Mouse (Mus musculus) hematopoietic stem cell, adult 5-6 weeks (primary cell): ENCODE measurements around the gene Fyb. TPM values are rescaled to one million over a fixed set of nuclear protein-coding genes. Genes with fewer than 3 reads are reported as not detected.

ENCODE experiments used
- ATAC-seq, 2 experiments: fragments of 125-278 bp in 1 of 2; replicated peaks in 1 of 2; 2 replicates each; pipeline ENCODE4 v1.8.0; 2016 to 2017; ENCODE audit warnings: inconsistent platforms in 2 of 2, mild to moderate bottlenecking in 2 of 2, moderate number of reproducible peaks in 2 of 2, low read depth in 1 of 2, moderate TSS enrichment in 1 of 2; ENCODE audit not compliant: low FRiP score in 2 of 2, poor library complexity in 2 of 2, severe bottlenecking in 2 of 2, insufficient read depth in 1 of 2, low TSS enrichment in 1 of 2
- total RNA-seq: library from RNA; stranded (forward); fragments of 172-1452, 232-1000 nt; gene quantifications from 2 replicates; pipeline ENCODE4 v1.2.3, GENCODE M21; 2017

Gene Fyb
- total RNA-seq, 1 experiment from 2014 or later, result 80.6 TPM

- ATAC-seq, result peak; percentile 65 to 73
These were observed 101.0 kb downstream of the Fyb start for GRCm38 (mm10) chr15:6623529-6624228.

GRCm38 (mm10) chr15:6624365-6625182 lies 101.9 kb downstream of the Fyb start:
- ATAC-seq, result peak in 1 of 2 experiments; percentile 42; a peak in 1 of 4 replicates

DNA sequence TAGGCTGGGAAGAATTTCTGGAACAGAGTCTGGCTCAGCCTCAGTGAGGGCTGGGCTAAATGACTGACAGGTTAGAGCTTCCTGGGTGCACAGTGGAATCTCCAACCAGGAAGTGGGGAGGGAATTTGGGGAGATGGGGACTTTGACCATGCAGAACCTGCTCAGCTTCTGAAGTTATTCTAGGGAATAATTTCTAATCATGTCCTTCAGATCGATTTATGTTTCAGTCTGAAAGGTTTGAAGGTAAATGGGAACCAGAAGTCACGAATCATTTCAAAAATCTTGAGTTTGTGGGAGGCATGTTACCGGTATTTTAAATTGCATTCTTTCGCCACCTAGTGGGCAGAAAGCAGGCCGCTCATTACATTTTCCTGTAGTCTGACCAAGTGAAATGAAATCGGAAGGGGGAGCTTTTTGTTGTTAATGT lies 103.0 kb downstream of the Fyb start:
- ATAC-seq, result no peak; a peak in 2 of 4 replicates

DNA sequence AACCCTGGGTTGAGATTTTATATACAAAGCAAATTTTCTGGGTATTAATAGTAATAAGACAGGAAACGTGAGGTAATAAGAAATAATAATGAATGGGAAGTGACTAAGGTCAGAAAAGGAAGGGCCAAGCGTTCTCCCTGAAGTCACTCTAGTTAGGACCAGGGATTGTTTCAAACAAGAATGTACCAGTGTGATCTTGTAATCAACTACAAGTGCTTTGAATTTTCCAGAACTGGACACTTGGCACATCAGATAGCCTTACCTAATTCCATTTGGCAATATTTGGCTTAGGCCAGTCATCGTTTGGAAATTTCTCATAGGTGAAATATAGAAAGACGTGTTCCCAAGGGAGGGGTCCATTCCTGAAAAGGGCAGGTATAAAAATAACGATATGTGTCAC lies 103.5 kb downstream of the Fyb start:
- no peak for ATAC-seq

DNA sequence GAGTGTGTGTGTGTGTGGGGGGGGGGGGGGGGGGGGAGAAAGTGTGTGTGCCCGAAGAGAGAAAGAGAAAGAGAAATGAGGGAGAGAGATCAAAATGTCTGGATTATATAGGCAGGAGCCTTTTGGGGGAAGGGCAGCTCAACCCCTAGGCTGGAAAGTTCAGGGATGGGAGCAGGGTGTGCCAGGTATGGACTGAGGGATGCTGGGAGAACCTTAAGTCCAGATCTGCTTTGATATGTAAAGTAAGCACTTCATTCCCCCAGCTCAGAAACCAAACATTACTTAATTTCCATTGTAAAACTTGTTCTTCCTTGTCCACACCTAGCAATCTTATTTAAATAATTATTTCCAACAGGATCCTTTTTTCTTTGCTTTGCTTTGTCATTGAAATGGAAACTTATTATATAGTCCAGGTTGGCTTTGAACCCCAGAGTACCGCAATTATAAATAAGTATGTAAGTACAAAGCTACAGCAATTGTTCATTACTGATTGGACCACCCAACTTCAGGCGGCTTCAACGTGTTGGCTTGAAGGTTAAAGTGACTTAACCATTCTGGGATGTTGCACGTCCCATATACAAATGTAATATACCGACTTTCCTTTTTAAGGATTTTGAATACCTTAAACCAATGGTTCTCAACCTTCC lies 105.9 kb downstream of the Fyb start:
- no peak for ATAC-seq

DNA sequence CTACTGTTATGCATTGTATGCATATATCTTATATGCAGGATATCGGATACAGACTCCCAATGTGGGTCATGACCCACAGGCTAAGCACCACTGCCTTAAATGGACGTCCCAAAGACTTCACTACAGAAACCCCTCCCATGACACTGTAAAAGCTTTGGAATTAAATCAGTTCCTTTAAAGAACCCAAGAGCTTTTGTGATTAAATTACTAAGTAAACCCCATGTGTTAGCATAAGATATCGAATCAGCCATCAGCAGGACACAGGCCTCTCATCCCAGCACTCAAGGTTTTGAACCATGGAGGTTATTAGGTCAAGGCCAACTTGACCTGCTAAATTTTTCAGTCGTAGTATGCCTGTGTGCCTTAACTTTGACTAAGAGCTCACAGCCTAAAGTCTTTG lies 106.5 kb downstream of the Fyb start:
- ATAC-seq, result no peak

GRCm38 (mm10) chr15:6635405-6635804 lies 112.8 kb downstream of the Fyb start:
- no peak for ATAC-seq

DNA sequence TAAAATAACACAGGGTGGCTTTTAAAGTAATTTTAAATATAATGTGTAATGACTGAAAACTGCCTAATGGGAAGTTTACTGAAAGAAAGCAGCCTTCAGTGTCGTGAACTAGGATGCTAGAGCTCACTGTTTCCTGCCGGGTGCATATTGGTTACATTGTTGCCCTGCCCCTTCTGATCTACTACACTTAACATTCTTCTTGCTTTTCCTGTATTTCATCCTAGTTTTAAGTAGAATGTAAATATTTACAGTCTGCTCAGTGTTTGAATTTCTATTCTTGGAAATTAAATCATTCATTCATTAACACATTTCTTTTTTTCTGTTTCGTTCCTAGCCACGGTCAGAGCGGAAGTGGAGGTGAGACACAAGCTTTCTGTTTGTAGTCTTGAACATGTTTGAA lies 119.6 kb downstream of the Fyb start:
- no peak for ATAC-seq

DNA sequence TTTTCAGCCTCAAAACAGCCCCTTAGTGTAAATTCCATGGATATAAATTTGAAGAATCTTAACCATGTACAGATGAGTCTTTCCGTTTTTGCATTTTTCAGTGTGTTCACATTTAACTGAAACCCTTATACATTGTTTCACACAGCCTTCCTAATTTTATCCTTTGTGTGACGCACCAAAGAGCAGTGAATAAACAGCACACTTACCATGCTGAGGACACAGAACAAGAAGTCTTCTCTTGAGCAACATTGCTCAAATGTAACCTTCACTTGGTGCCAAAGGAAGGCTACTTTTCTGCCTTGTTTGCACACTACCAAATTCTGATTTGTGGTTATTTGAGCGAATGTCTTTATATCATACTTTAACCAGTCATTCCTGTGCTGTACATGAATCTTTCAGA lies 122.8 kb downstream of the Fyb start:
- no peak for ATAC-seq

DNA sequence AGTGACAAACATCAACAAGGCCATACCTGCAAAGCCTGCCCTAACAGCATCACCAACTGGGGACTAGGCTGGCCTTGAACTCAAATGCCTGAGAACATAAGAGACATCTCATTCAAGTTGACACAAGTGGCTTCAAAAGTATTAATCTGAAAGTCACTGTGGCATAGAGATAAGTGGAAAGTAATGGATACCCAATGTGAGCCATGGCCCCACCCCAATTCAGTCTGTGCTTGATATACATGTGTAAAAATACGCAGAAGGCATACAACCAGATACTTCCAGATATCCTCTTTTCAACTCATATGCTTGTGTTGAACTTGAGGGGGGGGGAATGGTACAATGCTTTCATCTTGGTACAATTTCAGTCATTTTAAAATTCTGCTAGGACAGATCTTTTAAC lies 124.4 kb downstream of the Fyb start:
- ATAC-seq, result no peak

DNA sequence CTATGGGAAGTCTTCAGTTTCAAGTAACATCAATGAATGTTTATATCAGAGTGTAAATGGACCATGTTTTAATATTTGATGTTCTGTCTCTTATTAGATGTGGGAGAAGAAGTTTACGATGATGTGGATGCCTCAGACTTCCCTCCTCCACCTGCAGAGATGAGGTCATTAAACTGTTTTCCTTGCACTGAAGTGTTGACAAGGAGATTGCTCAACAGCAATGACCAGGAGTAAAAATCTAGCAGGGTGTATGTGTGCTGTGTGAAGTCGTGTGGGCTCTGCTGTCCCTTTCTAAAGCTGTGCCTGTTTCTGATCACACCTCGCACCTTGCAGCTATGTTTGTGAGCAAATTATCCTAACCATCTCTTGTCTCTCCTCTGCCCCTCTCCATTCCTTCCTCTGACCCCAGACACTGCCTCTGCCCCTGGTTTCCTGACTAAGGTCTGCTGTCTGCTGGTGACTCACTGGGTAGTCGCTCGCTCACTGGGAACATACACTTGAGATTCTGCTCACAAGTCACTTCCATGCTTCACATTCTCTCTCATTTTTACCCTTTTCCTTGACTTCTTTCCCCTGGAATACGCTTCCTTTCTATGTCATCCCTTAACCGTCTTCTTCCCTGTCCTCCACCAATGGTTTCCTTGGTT lies 126.2 kb downstream of the Fyb start:
- no peak for ATAC-seq

- no peak for ATAC-seq
These were observed 130.4 kb downstream of the Fyb start for GRCm38 (mm10) chr15:6653046-6653445.

- no peak for ATAC-seq
These were observed 135.4 kb downstream of the Fyb start for GRCm38 (mm10) chr15:6658081-6658480.

DNA sequence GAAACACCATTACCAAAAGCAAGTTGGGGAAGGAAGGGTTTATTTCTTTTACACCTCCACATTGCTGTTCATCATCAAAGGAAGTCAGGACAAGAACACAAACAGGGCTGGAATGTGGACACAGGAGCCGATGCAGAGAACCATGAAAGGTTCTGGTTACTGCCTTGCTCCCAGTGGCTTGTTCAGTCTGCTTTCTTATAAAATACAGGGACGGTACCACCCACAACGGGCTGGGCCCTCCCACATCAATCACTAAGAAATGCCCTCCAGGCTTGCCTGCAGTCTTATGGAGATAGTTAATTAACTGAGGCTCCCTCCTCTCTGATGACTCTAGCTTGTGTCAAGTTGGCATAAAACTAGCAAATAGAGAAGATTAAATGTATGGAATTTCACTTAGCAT lies 139.3 kb downstream of the Fyb start:
- no peak for ATAC-seq

DNA sequence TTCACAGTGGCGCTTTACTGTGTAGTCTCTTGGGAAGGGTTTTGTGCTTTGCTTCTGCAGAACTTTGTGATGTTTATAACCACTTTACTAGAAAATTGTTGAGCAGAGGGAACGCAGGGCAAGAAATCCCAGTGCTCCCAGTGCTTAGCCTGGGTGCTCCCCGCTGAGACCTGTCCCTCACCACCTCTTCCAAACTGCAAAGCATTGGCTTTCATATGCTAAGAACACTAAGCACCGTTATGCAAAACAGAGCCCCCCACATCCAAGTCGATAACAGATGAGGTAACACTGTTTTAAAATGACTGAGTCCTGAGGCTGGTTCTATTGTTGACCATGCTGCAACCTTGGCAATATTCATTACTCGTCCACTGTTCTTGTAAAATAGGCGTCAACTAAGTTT lies 141.3 kb downstream of the Fyb start:
- no peak for ATAC-seq

- ATAC-seq, result no peak
These were observed 143.4 kb downstream of the Fyb start for GRCm38 (mm10) chr15:6666072-6666471.

GRCm38 (mm10) chr15:6668793-6669437 lies 146.3 kb downstream of the Fyb start:
- ATAC-seq, result no peak
